Mouse (Mus musculus): ENCODE data around the gene Zbtb20. TPM values are rescaled to one million over a fixed set of nuclear protein-coding genes. Genes with fewer than 3 reads are reported as not detected.
A peak's percentile ranks its signal among the peaks of the same experiment; 100 is the strongest.

Zbtb20 gene
- polyA plus RNA-seq, 1 experiment from 2014 or later: 18.8 TPM

- no peak overlapping the region for H3K9ac ChIP-seq
- H3K9me3 ChIP-seq: no peaks in the 10 kb centered on the region
- H3K4me3 ChIP-seq (replicated peaks): no peak overlapping the region
- 46% methylated on average over 3 of the region's 3 CpGs for WGBS
- no peak overlapping the region for H3K4me2 ChIP-seq (replicated peaks)
- H3K4me1 ChIP-seq (replicated peaks): no peaks in the 10 kb centered on the region
- 0 out of 2 replicates have a peak overlapping the region, but pooled peaks have one; percentile 11 for H3K27ac ChIP-seq
- no peaks in the 10 kb centered on the region for H3K36me3 ChIP-seq
- H3K27me3 ChIP-seq (replicated peaks): no peaks in the 10 kb centered on the region
- ATAC-seq: no peak
These were observed 415.7 kb downstream of the Zbtb20 start for GRCm38 (mm10) chr16:43291423-43291822.

- no peak overlapping the region for H3K27ac ChIP-seq
- no peaks in the 10 kb centered on the region for H3K36me3 ChIP-seq
- no peak overlapping the region for H3K9ac ChIP-seq
- H3K9me3 ChIP-seq: no peaks in the 10 kb centered on the region
- no peaks in the 10 kb centered on the region for H3K27me3 ChIP-seq (replicated peaks)
- H3K4me1 ChIP-seq (replicated peaks): no peaks in the 10 kb centered on the region
- no peak overlapping the region for H3K4me3 ChIP-seq (replicated peaks)
- no peak for ATAC-seq
- H3K4me2 ChIP-seq (replicated peaks): no peak overlapping the region
- WGBS: 59% methylated on average over 5 of the region's 5 CpGs
These were observed 422.4 kb downstream of the Zbtb20 start for GRCm38 (mm10) chr16:43297953-43298596.

GRCm38 (mm10) chr16:43300420-43300819 lies 424.7 kb downstream of the Zbtb20 start:
- no peak for ATAC-seq
- Histone ChIP-seq H3K27ac (no peak overlapping the region), H3K36me3 (no peaks in the 10 kb centered on the region)

GRCm38 (mm10) chr16:43302171-43302570 lies 426.5 kb downstream of the Zbtb20 start:
- no peaks in the 10 kb centered on the region for H3K27me3 ChIP-seq (replicated peaks)
- no peak overlapping the region for H3K4me3 ChIP-seq (replicated peaks)
- WGBS: 88% methylated on average over 2 of the region's 2 CpGs
- H3K4me1 ChIP-seq (replicated peaks): no peaks in the 10 kb centered on the region
- H3K4me2 ChIP-seq (replicated peaks): no peak overlapping the region
- H3K9me3 ChIP-seq: no peaks in the 10 kb centered on the region
- H3K36me3 ChIP-seq: no peaks in the 10 kb centered on the region
- no peak for ATAC-seq
- H3K9ac ChIP-seq: no peak overlapping the region
- no peak overlapping the region for H3K27ac ChIP-seq

More at GRCm38 (mm10) chr16:43300420-43300819, 424.7 kb downstream of the Zbtb20 start:
- no peaks in the 10 kb centered on the region for H3K27me3 ChIP-seq (replicated peaks)
- no peak overlapping the region for H3K4me3 ChIP-seq (replicated peaks)
- H3K9me3 ChIP-seq: no peaks in the 10 kb centered on the region
- no peaks in the 10 kb centered on the region for H3K4me1 ChIP-seq (replicated peaks)
- no peak overlapping the region for H3K9ac ChIP-seq
- H3K4me2 ChIP-seq (replicated peaks): no peak overlapping the region
- 73% methylated on average over 3 of the region's 3 CpGs for WGBS

- Histone ChIP-seq H3K9ac (no peak overlapping the region), H3K36me3 (no peaks in the 10 kb centered on the region), H3K27me3 (replicated peaks) (no peaks in the 10 kb centered on the region), H3K4me2 (replicated peaks) (no peak overlapping the region), H3K4me1 (replicated peaks) (no peaks in the 10 kb centered on the region), H3K9me3 (no peaks in the 10 kb centered on the region), H3K27ac (no peak overlapping the region), H3K4me3 (replicated peaks) (no peak overlapping the region)
- 44% methylated on average over 9 of the region's 9 CpGs for WGBS
- ATAC-seq: peak; percentile 59; the same call in 1 of the 2 replicates
These were observed 427.8 kb downstream of the Zbtb20 start for GRCm38 (mm10) chr16:43303245-43304197.

GRCm38 (mm10) chr16:43309968-43310431 lies 434.3 kb downstream of the Zbtb20 start:
- Histone ChIP-seq H3K4me3 (replicated peaks) (no peak overlapping the region), H3K9ac (no peak overlapping the region), H3K9me3 (no peaks in the 10 kb centered on the region), H3K27me3 (replicated peaks) (no peaks in the 10 kb centered on the region), H3K4me1 (replicated peaks) (no peaks in the 10 kb centered on the region), H3K36me3 (no peaks in the 10 kb centered on the region), H3K27ac (no peak overlapping the region), H3K4me2 (replicated peaks) (no peak overlapping the region)
- no peak for ATAC-seq
- WGBS: 39% methylated on average over 4 of the region's 4 CpGs

- Histone ChIP-seq H3K4me3 (replicated peaks) (no peak overlapping the region), H3K4me1 (replicated peaks) (no peaks in the 10 kb centered on the region), H3K27ac (no peak overlapping the region), H3K27me3 (replicated peaks) (no peaks in the 10 kb centered on the region), H3K9me3 (no peaks in the 10 kb centered on the region), H3K4me2 (replicated peaks) (no peak overlapping the region), H3K36me3 (no peaks in the 10 kb centered on the region), H3K9ac (no peak overlapping the region)
- 73% methylated on average over 3 of the region's 3 CpGs for WGBS
- ATAC-seq: no peak
These were observed 448.3 kb downstream of the Zbtb20 start for GRCm38 (mm10) chr16:43324009-43324408.

- Histone ChIP-seq H3K36me3 (no peaks in the 10 kb centered on the region), H3K27ac (no peak overlapping the region), H3K4me1 (replicated peaks) (no peaks in the 10 kb centered on the region), H3K4me3 (replicated peaks) (no peak overlapping the region), H3K4me2 (replicated peaks) (no peak overlapping the region), H3K27me3 (replicated peaks) (no peaks in the 10 kb centered on the region), H3K9ac (no peak overlapping the region), H3K9me3 (no peaks in the 10 kb centered on the region)
- ATAC-seq: no peak
- WGBS: 86% methylated on average over 1 of the region's 1 CpGs
These were observed 452.5 kb downstream of the Zbtb20 start for GRCm38 (mm10) chr16:43328221-43328620.

- H3K4me1 ChIP-seq (replicated peaks): 0 out of 2 replicates have a peak, but pooled peaks cover 6% of the 10 kb centered on the region
- H3K9me3 ChIP-seq: no peaks in the 10 kb centered on the region
- no peak overlapping the region for H3K27ac ChIP-seq
- H3K27me3 ChIP-seq (replicated peaks): no peaks in the 10 kb centered on the region
- 93% methylated on average over 3 of the region's 3 CpGs for WGBS
- no peak overlapping the region for H3K9ac ChIP-seq
- no peak overlapping the region for H3K4me3 ChIP-seq (replicated peaks)
- H3K36me3 ChIP-seq: no peaks in the 10 kb centered on the region
- no peak for ATAC-seq
- no peak overlapping the region for H3K4me2 ChIP-seq (replicated peaks)
These were observed 454.5 kb downstream of the Zbtb20 start for GRCm38 (mm10) chr16:43330206-43330605.

GRCm38 (mm10) chr16:43331440-43331839 lies 455.8 kb downstream of the Zbtb20 start:
- 87% methylated on average over 3 of the region's 3 CpGs for WGBS
- Histone ChIP-seq H3K27ac (no peak overlapping the region), H3K4me1 (replicated peaks) (0 out of 2 replicates have a peak, but pooled peaks cover 8% of the 10 kb centered on the region), H3K4me3 (replicated peaks) (no peak overlapping the region), H3K4me2 (replicated peaks) (no peak overlapping the region), H3K9me3 (no peaks in the 10 kb centered on the region), H3K27me3 (replicated peaks) (no peaks in the 10 kb centered on the region), H3K9ac (no peak overlapping the region), H3K36me3 (no peaks in the 10 kb centered on the region)
- no peak for ATAC-seq

- Histone ChIP-seq H3K27me3 (replicated peaks) (no peaks in the 10 kb centered on the region), H3K27ac (no peak overlapping the region), H3K9ac (no peak overlapping the region), H3K4me3 (replicated peaks) (no peak overlapping the region), H3K4me2 (replicated peaks) (no peak overlapping the region), H3K9me3 (no peaks in the 10 kb centered on the region), H3K36me3 (no peaks in the 10 kb centered on the region), H3K4me1 (replicated peaks) (0 out of 2 replicates have a peak, but pooled peaks cover 8% of the 10 kb centered on the region)
- 43% methylated on average over 2 of the region's 2 CpGs for WGBS
- ATAC-seq: no peak
These were observed 457.1 kb downstream of the Zbtb20 start for GRCm38 (mm10) chr16:43332734-43333133.

GRCm38 (mm10) chr16:43333265-43333664 lies 457.6 kb downstream of the Zbtb20 start:
- no peak for ATAC-seq
- WGBS: 68% methylated on average over 1 of the region's 1 CpGs

More at GRCm38 (mm10) chr16:43333265-43333664, 457.6 kb downstream of the Zbtb20 start:
- Histone ChIP-seq H3K4me2 (replicated peaks) (no peak overlapping the region), H3K27me3 (replicated peaks) (no peaks in the 10 kb centered on the region), H3K27ac (no peak overlapping the region), H3K4me3 (replicated peaks) (no peak overlapping the region), H3K36me3 (no peaks in the 10 kb centered on the region), H3K9ac (no peak overlapping the region), H3K9me3 (no peaks in the 10 kb centered on the region), H3K4me1 (replicated peaks) (0 out of 2 replicates have a peak, but pooled peaks cover 8% of the 10 kb centered on the region)

All from intestine, embryonic 15.5 days (tissue).